Mouse (Mus musculus) heart, postnatal 0 days (tissue): Measurements from ENCODE around the gene Paqr6.

Experiments used
- CTCF ChIP-seq: IDR thresholded peaks from 2 replicates; pipeline ENCODE4 v1.5.1; 2016; ENCODE audit warnings: antibody characterized with exemption, control low read depth, low read depth
- EP300 ChIP-seq: IDR thresholded peaks from 2 replicates; pipeline ENCODE4 v1.6.1; 2016; ENCODE audit warnings: antibody characterized with exemption, low read depth

DNA sequence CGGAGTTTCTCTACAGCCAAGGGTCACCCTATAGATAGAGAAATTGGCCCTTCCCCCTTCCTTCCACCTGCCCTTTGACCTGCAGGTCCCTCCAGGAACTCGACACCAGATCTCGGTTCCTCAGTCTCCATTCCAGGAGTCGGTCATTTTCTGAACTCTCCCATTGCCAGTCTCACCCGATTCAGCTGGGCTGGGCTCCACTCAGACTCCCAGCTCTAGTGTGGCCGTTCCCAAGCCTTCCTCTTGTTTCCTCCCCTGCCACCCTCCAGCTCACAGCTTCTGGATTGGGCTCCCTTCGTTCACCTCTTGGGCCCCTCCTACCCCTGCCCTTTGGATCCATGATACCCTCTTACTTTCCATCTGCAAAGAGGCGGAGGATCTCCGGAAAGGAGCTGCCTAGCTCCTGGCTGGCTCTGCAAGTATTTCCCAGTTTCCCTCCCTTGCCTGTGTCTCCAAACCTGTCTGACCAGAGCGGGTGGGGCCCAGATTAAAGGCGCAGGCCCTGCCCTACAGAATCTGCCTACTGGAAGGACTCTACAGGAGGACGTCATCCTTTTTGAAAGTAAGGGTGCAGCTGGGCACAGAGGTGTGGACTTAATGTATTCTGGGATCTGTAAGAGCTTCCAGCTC lies 30.2 kb upstream of the Paqr6 start:
- TF ChIP-seq CTCF (no peak), EP300 (no peak)
